Mouse (Mus musculus) midbrain, postnatal 0 days (tissue): Measurements from ENCODE around the gene Gm20547. TPM values are rescaled to one million over a fixed set of nuclear protein-coding genes. Genes with fewer than 3 reads are reported as not detected.

Experiments used
- ATAC-seq: fragments of 200-750 bp; cut with Nextera tagmentation; 2 replicates; pipeline ENCODE4 v1.8.0; 2017; ENCODE audit warnings: moderate number of reproducible peaks, mild to moderate bottlenecking, moderate TSS enrichment, moderate library complexity; ENCODE audit not compliant: low FRiP score
- DNase-seq: peaks from one replicate; pipeline ENCODE4 v3.0.0-alpha.2; 2015; ENCODE audit warnings: low spot score
- H3K27ac ChIP-seq: fragments of 300-500 bp; sonication (generic); 2 replicates; pipeline ENCODE4 v1.5.1; 2014; ENCODE audit warnings: low read depth, mild to moderate bottlenecking, low read length, mixed read lengths
- H3K27me3 ChIP-seq: fragments of 300-500 bp; sonication (generic); 2 replicates; pipeline ENCODE4 v1.6.1; 2014; ENCODE audit warnings: low read length, control low read depth, mixed read lengths; ENCODE audit not compliant: insufficient read depth
- H3K36me3 ChIP-seq: fragments of 300-500 bp; sonication (generic); 2 replicates; pipeline ENCODE4 v1.6.1; 2014; ENCODE audit warnings: low read length, control low read depth, mixed read lengths; ENCODE audit not compliant: insufficient read depth
- H3K4me1 ChIP-seq: fragments of 300-500 bp; sonication (generic); 2 replicates; pipeline ENCODE4 v1.6.1; 2014; ENCODE audit warnings: mild to moderate bottlenecking, control low read depth, antibody characterized with exemption, low read length, mixed read lengths; ENCODE audit not compliant: insufficient read depth
- H3K4me2 ChIP-seq: fragments of 300-500 bp; sonication (generic); 2 replicates; pipeline ENCODE4 v1.6.1; 2014; ENCODE audit warnings: low read depth, mild to moderate bottlenecking, low read length, mixed read lengths; ENCODE audit not compliant: poor library complexity, severe bottlenecking
- H3K4me3 ChIP-seq: fragments of 300-500 bp; sonication (generic); 2 replicates; pipeline ENCODE4 v1.5.1; 2014; ENCODE audit warnings: low read depth, mild to moderate bottlenecking, low read length, moderate library complexity
- H3K9ac ChIP-seq: fragments of 300-500 bp; sonication (generic); replicated peaks from 2 replicates; pipeline ENCODE4 v1.6.1; 2014; ENCODE audit warnings: mild to moderate bottlenecking, low read length, moderate library complexity, mixed read lengths; ENCODE audit not compliant: poor library complexity, severe bottlenecking
- H3K9me3 ChIP-seq: fragments of 300-500 bp; sonication (generic); 2 replicates; pipeline ENCODE4 v1.6.1; 2016; ENCODE audit warnings: low read length, control low read depth
- CTCF ChIP-seq: IDR thresholded peaks from 2 replicates; pipeline ENCODE4 v1.5.1; 2016; ENCODE audit warnings: antibody characterized with exemption, mild to moderate bottlenecking
- WGBS: fragments of 180-500 bp; shearing (Covaris S2); extraction: QIAGEN DNeasy Blood & Tissue Kit; methylation state at CpG from one replicate; pipeline ENCODE4 v1.1.7; 2014; 5-methylcytosine and 5-hydroxymethylcytosine counted together
- microRNA-seq: library from miRNA; unstranded; fragments of <30 nt; microRNA quantifications from one replicate; pipeline ENCODE4, GENCODE M21; 2016; ENCODE audit warnings: borderline number of aligned reads
- polyA plus RNA-seq: library from polyadenylated mRNA; unstranded; fragments of >200 nt; fragmentation: Nextera tagmentation; extraction: Ambion mirVana; gene quantifications from 2 replicates; pipeline ENCODE4 v1.2.1, GENCODE M21; 2015
- total RNA-seq: library from RNA; depleted of rRNA; stranded (reverse); fragments of >200 nt; gene quantifications from 2 replicates; pipeline ENCODE4 v1.2.3, GENCODE M21; 2014; rRNA removed

Gm20547 gene
- total and polyA plus RNA-seq, 2 experiments from 2014 or later, result 0.10 TPM; not detected in 1

DNA sequence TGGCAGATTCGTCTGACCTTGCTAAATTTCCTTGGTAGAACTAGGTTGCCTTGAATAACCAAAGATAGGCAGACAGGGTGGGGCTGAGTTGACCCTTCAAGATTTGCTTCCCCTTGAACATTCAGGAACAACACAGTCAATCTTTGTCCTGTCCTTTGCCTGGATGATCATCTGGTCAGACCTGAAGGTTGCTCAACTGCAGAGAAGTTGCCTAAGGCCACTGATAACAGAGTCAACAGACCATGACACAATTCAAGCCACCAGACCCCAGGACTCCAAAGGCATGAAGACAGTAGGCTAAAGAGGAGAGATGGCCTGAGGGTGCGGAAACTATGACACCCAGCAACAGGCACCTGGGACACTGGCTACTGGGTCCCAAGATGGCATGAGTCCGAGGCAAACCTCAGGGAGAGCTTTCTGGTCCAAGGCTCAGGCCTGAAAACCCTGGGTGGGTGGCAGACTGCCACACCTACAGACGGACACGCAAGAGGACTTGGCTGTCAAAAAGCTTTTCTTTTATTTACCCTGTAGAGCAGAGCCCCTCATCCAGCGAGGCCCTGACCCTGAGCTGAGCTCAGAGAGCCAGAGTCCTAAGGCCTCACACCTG is 73.1 kb downstream of the Gm20547 start:
- Histone ChIP-seq H3K4me3 (no peak overlapping the region), H3K9me3 (no peaks in the 10 kb centered on the region; the same call in 1 of the 2 replicates), H3K9ac (no peak overlapping the region), H3K4me2 (no peak overlapping the region), H3K4me1 (no peaks in the 10 kb centered on the region), H3K36me3 (no peaks in the 10 kb centered on the region; the same call in 1 of the 2 replicates), H3K27me3 (no peaks in the 10 kb centered on the region), H3K27ac (no peak overlapping the region)
- 82% methylated on average over 6 of the region's 6 CpGs for WGBS
- DNase-seq (no peak), ATAC-seq (no peak)
- TF ChIP-seq CTCF, result no peak

DNA sequence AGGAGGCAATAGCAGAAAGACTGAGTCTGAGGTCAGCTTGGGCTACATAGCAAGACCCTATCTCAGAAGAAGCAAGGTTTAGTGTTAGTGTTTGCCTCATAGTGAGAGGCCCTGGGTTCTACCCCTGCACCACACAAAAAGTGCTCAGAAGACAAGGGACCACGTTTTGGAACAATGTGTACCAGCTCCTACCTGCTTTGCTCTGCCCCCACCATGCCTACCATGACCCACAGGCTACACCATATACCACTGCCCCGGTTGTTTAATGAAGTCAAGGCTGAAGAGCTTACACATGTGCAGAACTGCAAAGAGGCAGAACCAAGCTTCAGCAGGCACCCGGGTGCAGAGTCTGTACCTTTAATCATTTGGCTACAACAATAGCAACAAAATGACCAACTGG is 74.7 kb downstream of the Gm20547 start:
- H3K4me2 ChIP-seq, result no peak overlapping the region
- TF ChIP-seq CTCF, result no peak
- WGBS, result 74% methylated on average over 3 of the region's 3 CpGs
- no peaks in the 10 kb centered on the region for H3K4me1 ChIP-seq
- H3K27me3 ChIP-seq, result no peaks in the 10 kb centered on the region
- DNase-seq (no peak), ATAC-seq (no peak)
- no peak overlapping the region for H3K9ac ChIP-seq
- no peaks in the 10 kb centered on the region; the same call in 1 of the 2 replicates for H3K9me3 ChIP-seq
- H3K27ac ChIP-seq, result no peak overlapping the region
- H3K4me3 ChIP-seq, result no peak overlapping the region
- no peaks in the 10 kb centered on the region; the same call in 1 of the 2 replicates for H3K36me3 ChIP-seq

Small RNA genes lying within 50 kb of the gene (microRNA-seq; reads per million reads assigned to microRNA genes)
- gene Mir6970 (not detected), gene Mir6971 (2.3 reads per million), gene Mir6972 (not detected)

Other genes with a start within 250 kb of the Gm20547 start
Only the 30 nearest of the 37 such genes appear.
- 3.5 and 4.2 TPM in 2 replicates for gene Tnxb, start 211.5 kb downstream of the Gm20547 start, total RNA-seq
- gene Tnxb, start 211.5 kb downstream of the Gm20547 start, polyA plus RNA-seq, result 0.26 and 0.30 TPM in 2 replicates
- 1.2 and 1.5 TPM in 2 replicates for gene C4b, start 138.2 kb downstream of the Gm20547 start, total RNA-seq
- gene C4b, start 138.2 kb downstream of the Gm20547 start, polyA plus RNA-seq, result 0.67 and 0.76 TPM in 2 replicates
- gene Cyp21a1, start 77.5 kb downstream of the Gm20547 start, total RNA-seq, result not detected in 2 replicates
- gene Cyp21a1, start 77.5 kb downstream of the Gm20547 start, polyA plus RNA-seq, result not detected in 2 replicates
- 25.8 and 30.4 TPM in 2 replicates for gene Stk19, start 45.1 kb downstream of the Gm20547 start, total RNA-seq
- gene Stk19, start 45.1 kb downstream of the Gm20547 start, polyA plus RNA-seq, result 48.6 and 50.3 TPM in 2 replicates
- gene Dxo, start 45.0 kb downstream of the Gm20547 start, total RNA-seq, result 34.5 and 40.7 TPM in 2 replicates
- gene Dxo, start 45.0 kb downstream of the Gm20547 start, polyA plus RNA-seq, result 56.4 and 59.1 TPM in 2 replicates
- 81.5 and 98.8 TPM in 2 replicates for gene Skiv2l, start 31.8 kb downstream of the Gm20547 start, total RNA-seq
- 45.1 and 50.2 TPM in 2 replicates for gene Skiv2l, start 31.8 kb downstream of the Gm20547 start, polyA plus RNA-seq
- gene Nelfe, start 31.7 kb downstream of the Gm20547 start, total RNA-seq, result 33.1 and 35.1 TPM in 2 replicates
- gene Nelfe, start 31.7 kb downstream of the Gm20547 start, polyA plus RNA-seq, result 57.7 and 60.2 TPM in 2 replicates
- gene Cfb, start 19.5 kb downstream of the Gm20547 start, total RNA-seq, result 0.09 TPM in 1 of 2 replicates, not detected in the other
- 1.0 and 1.9 TPM in 2 replicates for gene Cfb, start 19.5 kb downstream of the Gm20547 start, polyA plus RNA-seq
- gene Zbtb12, start 2.6 kb downstream of the Gm20547 start, total RNA-seq, result 36.9 and 39.1 TPM in 2 replicates
- gene Zbtb12, start 2.6 kb downstream of the Gm20547 start, polyA plus RNA-seq, result 7.0 and 8.1 TPM in 2 replicates
- gene C2, start 16.2 kb upstream of the Gm20547 start, total RNA-seq, result 2.9 and 3.1 TPM in 2 replicates
- gene C2, start 16.2 kb upstream of the Gm20547 start, polyA plus RNA-seq, result 6.0 and 7.0 TPM in 2 replicates
- 312 and 375 TPM in 2 replicates for gene Ehmt2, start 16.4 kb upstream of the Gm20547 start, total RNA-seq
- 58.8 and 69.0 TPM in 2 replicates for gene Ehmt2, start 16.4 kb upstream of the Gm20547 start, polyA plus RNA-seq
- gene Slc44a4, start 32.4 kb upstream of the Gm20547 start, total RNA-seq, result 0.49 TPM in 1 of 2 replicates, not detected in the other
- gene Slc44a4, start 32.4 kb upstream of the Gm20547 start, polyA plus RNA-seq, result 0.11 TPM in 1 of 2 replicates, not detected in the other
- gene Neu1, start 49.2 kb upstream of the Gm20547 start, total RNA-seq, result 43.3 and 96.3 TPM in 2 replicates
- 42.7 and 47.3 TPM in 2 replicates for gene Neu1, start 49.2 kb upstream of the Gm20547 start, polyA plus RNA-seq
- gene Hspa1b, start 77.2 kb upstream of the Gm20547 start, total RNA-seq, result 16.8 and 18.2 TPM in 2 replicates
- gene Hspa1b, start 77.2 kb upstream of the Gm20547 start, polyA plus RNA-seq, result 0.47 and 0.79 TPM in 2 replicates
- gene Gm20481, start 87.9 kb upstream of the Gm20547 start, total RNA-seq, result not detected in 2 replicates
- gene Gm20481, start 87.9 kb upstream of the Gm20547 start, polyA plus RNA-seq, result not detected in 2 replicates
- gene Hspa1a, start 90.1 kb upstream of the Gm20547 start, total RNA-seq, result 34.9 TPM in 2 replicates
- gene Hspa1a, start 90.1 kb upstream of the Gm20547 start, polyA plus RNA-seq, result 18.2 and 19.8 TPM in 2 replicates
- gene Hspa1l, start 90.7 kb upstream of the Gm20547 start, total RNA-seq, result 1.4 and 1.6 TPM in 2 replicates
- 0.73 and 0.81 TPM in 2 replicates for gene Hspa1l, start 90.7 kb upstream of the Gm20547 start, polyA plus RNA-seq
- 17.6 and 35.3 TPM in 2 replicates for gene Lsm2, start 99.8 kb upstream of the Gm20547 start, total RNA-seq
- 93.0 and 94.9 TPM in 2 replicates for gene Lsm2, start 99.8 kb upstream of the Gm20547 start, polyA plus RNA-seq
- 89.0 and 97.8 TPM in 2 replicates for gene Vars, start 118.9 kb upstream of the Gm20547 start, total RNA-seq
- 39.7 and 40.9 TPM in 2 replicates for gene Vars, start 118.9 kb upstream of the Gm20547 start, polyA plus RNA-seq
- 0.19 and 0.44 TPM in 2 replicates for gene Vwa7, start 134.5 kb upstream of the Gm20547 start, total RNA-seq
- 0.06 and 0.14 TPM in 2 replicates for gene Vwa7, start 134.5 kb upstream of the Gm20547 start, polyA plus RNA-seq
- gene Sapcd1, start 146.0 kb upstream of the Gm20547 start, total RNA-seq, result 0.38 TPM in 1 of 2 replicates, not detected in the other
- gene Sapcd1, start 146.0 kb upstream of the Gm20547 start, polyA plus RNA-seq, result 1.5 and 1.6 TPM in 2 replicates
- gene Msh5, start 164.7 kb upstream of the Gm20547 start, total RNA-seq, result 1.7 and 3.8 TPM in 2 replicates
- gene Msh5, start 164.7 kb upstream of the Gm20547 start, polyA plus RNA-seq, result 1.3 and 1.4 TPM in 2 replicates
- 28.0 and 33.4 TPM in 2 replicates for gene Clic1, start 167.9 kb upstream of the Gm20547 start, total RNA-seq
- gene Clic1, start 167.9 kb upstream of the Gm20547 start, polyA plus RNA-seq, result 40.0 and 41.9 TPM in 2 replicates
- gene Ddah2, start 177.0 kb upstream of the Gm20547 start, total RNA-seq, result 159 and 204 TPM in 2 replicates
- gene Ddah2, start 177.0 kb upstream of the Gm20547 start, polyA plus RNA-seq, result 210 and 213 TPM in 2 replicates
- gene Ly6g6c, start 183.3 kb upstream of the Gm20547 start, total RNA-seq, result 2.4 TPM in 1 of 2 replicates, not detected in the other
- not detected in 2 replicates for gene Ly6g6c, start 183.3 kb upstream of the Gm20547 start, polyA plus RNA-seq
- not detected in 2 replicates for gene Mpig6b, start 184.1 kb upstream of the Gm20547 start, total RNA-seq
- not detected in 2 replicates for gene Mpig6b, start 184.1 kb upstream of the Gm20547 start, polyA plus RNA-seq
- not detected in 2 replicates for gene Ly6g6e, start 194.9 kb upstream of the Gm20547 start, total RNA-seq
- 0.31 TPM in 1 of 2 replicates, not detected in the other for gene Ly6g6e, start 194.9 kb upstream of the Gm20547 start, polyA plus RNA-seq
- 1.4 TPM in 1 of 2 replicates, not detected in the other for gene Ly6g6d, start 196.0 kb upstream of the Gm20547 start, total RNA-seq
- gene Ly6g6d, start 196.0 kb upstream of the Gm20547 start, polyA plus RNA-seq, result 0.98 and 1.1 TPM in 2 replicates
- gene Ly6g6f, start 203.6 kb upstream of the Gm20547 start, total RNA-seq, result not detected in 2 replicates
- gene Ly6g6f, start 203.6 kb upstream of the Gm20547 start, polyA plus RNA-seq, result not detected in 2 replicates
- 98.9 and 151 TPM in 2 replicates for gene Abhd16a, start 207.2 kb upstream of the Gm20547 start, total RNA-seq
- 122 and 128 TPM in 2 replicates for gene Abhd16a, start 207.2 kb upstream of the Gm20547 start, polyA plus RNA-seq